In genomic region chr12:65036190-65036870, GRCm38 (mm10) we compare ENCODE assay signal across 7 mouse cellular contexts. TPM values are rescaled to one million over a fixed set of nuclear protein-coding genes. Genes with fewer than 3 reads are reported as not detected.
A peak's percentile ranks its signal among the peaks of the same experiment; 100 is the strongest.
DNase-seq lines count a peak whose midpoint lies in the region; ATAC-seq and TF ChIP-seq lines count a peak whose summit lies in the region.

Gene Prpf39, plus strand, starts transcription at chr12:65036333.

- H3K9me3 ChIP-seq in intestine, postnatal 0 days (ENCODE audit: control insufficient read depth): no peaks in the 10 kb centered on the region
- H3K9me3 ChIP-seq in midbrain, embryonic 12.5 days: no peaks in the 10 kb centered on the region

- no peaks in the 10 kb centered on the region for H3K36me3 ChIP-seq in intestine, postnatal 0 days (ENCODE audit: control insufficient read depth, insufficient read depth)
- H3K36me3 ChIP-seq in midbrain, embryonic 12.5 days: no peaks in the 10 kb centered on the region
- no peaks in the 10 kb centered on the region for H3K36me3 ChIP-seq in small intestine, adult 2 months (ENCODE audit: control insufficient read depth, insufficient read depth, low read length)

- intact Hi-C loops in left cerebral cortex, postnatal 4 days (cut with DNase I): no loop called here

- H3K4me3 ChIP-seq in intestine, postnatal 0 days (ENCODE audit: low read depth, low read length): peak within 1 kb of the TSS; percentile 91
- peak within 1 kb of the TSS; percentile 86 for H3K4me3 ChIP-seq in midbrain, embryonic 12.5 days
- H3K4me3 ChIP-seq in small intestine, adult 2 months (ENCODE audit: low read depth, low read length): peak within 1 kb of the TSS; percentile 99

- DNase-seq in adrenal gland, adult 8-10 months: peak; percentile 82
- DNase-seq in embryo, embryonic 9.5 days (ENCODE audit: extremely low spot score): peak; percentile 86
- DNase-seq in gonadal fat pad, adult 2 months (ENCODE audit: low read depth): peak; percentile 36
- peak; percentile 91 for DNase-seq in left cerebral cortex, postnatal 4 days

- H3K4me2 ChIP-seq in intestine, postnatal 0 days (replicated peaks; ENCODE audit: low read depth): peak within 1 kb of the TSS; percentile 70
- H3K4me2 ChIP-seq in midbrain, embryonic 12.5 days (replicated peaks): peak within 1 kb of the TSS; percentile 57

- H3K27ac ChIP-seq in intestine, postnatal 0 days (ENCODE audit: low read depth, low read length): peak within 1 kb of the TSS; percentile 88
- peak within 1 kb of the TSS; percentile 73 for H3K27ac ChIP-seq in midbrain, embryonic 12.5 days (replicated peaks)
- peak within 1 kb of the TSS; percentile 89 for H3K27ac ChIP-seq in small intestine, adult 2 months (ENCODE audit: insufficient read depth, low read depth, low read length)

- peak within 1 kb of the TSS; percentile 91 for H3K9ac ChIP-seq in intestine, postnatal 0 days (ENCODE audit: low read depth, low read length)
- H3K9ac ChIP-seq in midbrain, embryonic 12.5 days (replicated peaks): peak within 1 kb of the TSS; percentile 84

- no peaks in the 10 kb centered on the region for H3K27me3 ChIP-seq in intestine, postnatal 0 days (replicated peaks; ENCODE audit: control insufficient read depth, insufficient read depth, low read length)
- H3K27me3 ChIP-seq in midbrain, embryonic 12.5 days: no peaks in the 10 kb centered on the region
- H3K27me3 ChIP-seq in small intestine, adult 2 months (ENCODE audit: control insufficient read depth, insufficient read depth, low read length): no peaks in the 10 kb centered on the region

- TF ChIP-seq POLR2A in small intestine, adult 2 months (IDR thresholded peaks at IDR 0.05; ENCODE audit: low read depth, low read length): peak; percentile 69; the same call in 1 of the 2 replicates

- H3K4me1 ChIP-seq in intestine, postnatal 0 days (replicated peaks; ENCODE audit: control insufficient read depth, insufficient read depth, low read length): 0 out of 2 replicates have a peak, but pooled peaks cover 3% of the 10 kb centered on the region
- peaks cover 17% of the 10 kb centered on the region for H3K4me1 ChIP-seq in midbrain, embryonic 12.5 days
- H3K4me1 ChIP-seq in small intestine, adult 2 months (ENCODE audit: control insufficient read depth, insufficient read depth, insufficient read length, low read length): no peaks in the 10 kb centered on the region

- peak; percentile 28; the same call in 1 of the 2 replicates for TF ChIP-seq CTCF in intestine, postnatal 0 days (IDR thresholded peaks at IDR 0.05; ENCODE audit: low read depth)
- no peak for TF ChIP-seq CTCF in small intestine, adult 2 months (IDR thresholded peaks at IDR 0.05; ENCODE audit: extremely low read depth, insufficient read length, insufficient replicate concordance, low read depth, low read length)

- peak; percentile 93 for ATAC-seq in intestine, postnatal 0 days
- peak; percentile 97 for ATAC-seq in midbrain, embryonic 12.5 days (ENCODE audit: low FRiP score, low read depth)

- WGBS in intestine, postnatal 0 days: under 1% methylated on average over 65 of the region's 65 CpGs
- WGBS in midbrain, embryonic 12.5 days: under 1% methylated on average over 61 of the region's 65 CpGs
- WGBS in small intestine, adult 2 months: under 1% methylated on average over 65 of the region's 65 CpGs

RNA-seq across cellular contexts. Expression of gene Prpf39, which starts in this region (rescaled TPM):
- total RNA-seq in adrenal gland, adult 8-10 months (2022): 10 to 100 TPM; 23.6 to 70.7 (median 44.5) TPM
- 12.8 and 13.5 TPM in 2 replicates for polyA plus RNA-seq in gonadal fat pad, adult 2 months (2012; rRNA removed)
- polyA plus RNA-seq in intestine, postnatal 0 days (2015; fragmentation: Nextera tagmentation; extraction: Ambion mirVana): 14.0 and 14.6 TPM in 2 replicates
- 10 to 100 TPM; 60.2 to 62.9 TPM for total RNA-seq in left cerebral cortex, postnatal 4 days (2021)
- 66.9 and 68.1 TPM in 2 replicates for polyA plus RNA-seq in midbrain, embryonic 12.5 days (2016; fragmentation: Nextera tagmentation; extraction: Ambion mirVana)
- polyA plus RNA-seq in small intestine, adult 2 months (2012; rRNA removed): 1.1 and 2.2 TPM in 2 replicates

Comparison
In these comparisons a context has a peak if more than half of its experiments do, and no peak if none do; other contexts are left out.
1. Peak in every context shown above with its lines: DNase-seq, ATAC-seq, H3K4me3 ChIP-seq and H3K27ac ChIP-seq.
2. DNase-seq: peak in every context shown above with its lines; median percentile 91 in left cerebral cortex, postnatal 4 days; 86 in embryo, embryonic 9.5 days; 82 in adrenal gland, adult 8-10 months; 36 in gonadal fat pad, adult 2 months.